Mouse (Mus musculus): ENCODE measurements at regions not wholly inside any gene's neighbourhood (a gene's known extent, or its start where the extent isn't known, plus 50 kb on each side); places are given as distances from the start of the nearest gene placed in this dataset.
A peak's percentile ranks its signal among the peaks of the same experiment; 100 is the strongest.

GRCm38 (mm10) chr9:52591188-52591587, 88.4 kb downstream of the AI593442 start:
- DNase-seq (ENCODE audit: inconsistent ontology term), result peak; percentile 50

GRCm38 (mm10) chr9:52574066-52574465, 105.5 kb downstream of the AI593442 start:
- DNase-seq (ENCODE audit: inconsistent ontology term), result no peak

- DNase-seq (ENCODE audit: inconsistent ontology term), result no peak
Observed at GRCm38 (mm10) chr9:52551577-52552281, 127.9 kb downstream of the AI593442 start.

- DNase-seq (ENCODE audit: inconsistent ontology term), result peak; percentile 92
Observed at GRCm38 (mm10) chr9:52546071-52546470, 133.5 kb downstream of the AI593442 start.

- DNase-seq (ENCODE audit: inconsistent ontology term), result peak; percentile 38
Observed at GRCm38 (mm10) chr9:52539086-52539485, 140.5 kb downstream of the AI593442 start.

- DNase-seq (ENCODE audit: inconsistent ontology term), result peak; percentile 61
Observed at GRCm38 (mm10) chr9:52529444-52529915, 150.1 kb downstream of the AI593442 start.

GRCm38 (mm10) chr9:52500487-52500886, 179.1 kb downstream of the AI593442 start:
- no peak for DNase-seq (ENCODE audit: inconsistent ontology term)

- no peak for DNase-seq (ENCODE audit: inconsistent ontology term)
Observed at GRCm38 (mm10) chr9:52495483-52496270, 183.9 kb downstream of the AI593442 start.

- DNase-seq (ENCODE audit: inconsistent ontology term), result peak; percentile 75
Observed at GRCm38 (mm10) chr9:52492947-52493505, 186.6 kb downstream of the AI593442 start.

GRCm38 (mm10) chr9:52473555-52474196, 205.9 kb downstream of the AI593442 start:
- no peak for DNase-seq (ENCODE audit: inconsistent ontology term)

- DNase-seq (ENCODE audit: inconsistent ontology term), result peak; percentile 89
Observed at GRCm38 (mm10) chr9:52472859-52473258, 206.7 kb downstream of the AI593442 start.

GRCm38 (mm10) chr9:52458518-52458917, 221.1 kb downstream of the AI593442 start:
- no peak for DNase-seq (ENCODE audit: inconsistent ontology term)

- DNase-seq (ENCODE audit: inconsistent ontology term), result peak; percentile 70
Observed at GRCm38 (mm10) chr9:52454445-52454844, 225.1 kb downstream of the AI593442 start.

GRCm38 (mm10) chr9:52451792-52452191, 227.8 kb downstream of the AI593442 start:
- DNase-seq (ENCODE audit: inconsistent ontology term), result no peak

- DNase-seq (ENCODE audit: inconsistent ontology term), result no peak
Observed at GRCm38 (mm10) chr9:52448245-52448644, 231.3 kb downstream of the AI593442 start.

GRCm38 (mm10) chr9:52443228-52443627, 236.4 kb downstream of the AI593442 start:
- no peak for DNase-seq (ENCODE audit: inconsistent ontology term)

- DNase-seq (ENCODE audit: inconsistent ontology term), result no peak
Observed at GRCm38 (mm10) chr9:52434215-52434614, 245.4 kb downstream of the AI593442 start.

GRCm38 (mm10) chr9:52425413-52425812, 254.2 kb downstream of the AI593442 start:
- peak; percentile 6 for DNase-seq (ENCODE audit: inconsistent ontology term)

- DNase-seq (ENCODE audit: inconsistent ontology term), result peak; percentile 95
Observed at GRCm38 (mm10) chr9:52422622-52423021, 254.2 kb upstream of the Zc3h12c start.

- no peak for DNase-seq (ENCODE audit: inconsistent ontology term)
Observed at GRCm38 (mm10) chr9:52415706-52416105, 247.3 kb upstream of the Zc3h12c start.

GRCm38 (mm10) chr9:52407841-52408240, 239.5 kb upstream of the Zc3h12c start:
- DNase-seq (ENCODE audit: inconsistent ontology term), result no peak

GRCm38 (mm10) chr9:52402496-52402895, 234.1 kb upstream of the Zc3h12c start:
- DNase-seq (ENCODE audit: inconsistent ontology term), result no peak
